Mouse (Mus musculus) embryo, embryonic 11.5 days (tissue): Measurements from ENCODE around the gene Bsn.

ENCODE experiments used
- DNase-seq: peaks from one replicate; pipeline ENCODE4 v3.0.0-alpha.2; 2012; ENCODE audit warnings: low read depth, low spot score

Bsn gene

GRCm38 (mm10) chr9:108125731-108126130, 64.5 kb downstream of the Bsn start:
- DNase-seq: no peak

GRCm38 (mm10) chr9:108123916-108124315, 66.3 kb downstream of the Bsn start:
- no peak for DNase-seq

GRCm38 (mm10) chr9:108121170-108121969, 68.8 kb downstream of the Bsn start:
- DNase-seq: no peak

- no peak for DNase-seq
Measured at GRCm38 (mm10) chr9:108120671-108121070, 69.5 kb downstream of the Bsn start.

GRCm38 (mm10) chr9:108119891-108120411, 70.2 kb downstream of the Bsn start:
- no peak for DNase-seq

- no peak for DNase-seq
Measured at GRCm38 (mm10) chr9:108117143-108117542, 73.0 kb downstream of the Bsn start.

- DNase-seq: no peak
Measured at GRCm38 (mm10) chr9:108115290-108116077, 74.7 kb downstream of the Bsn start.

- DNase-seq: no peak
Measured at GRCm38 (mm10) chr9:108112719-108113340, 77.4 kb downstream of the Bsn start.

GRCm38 (mm10) chr9:108111593-108112121, 78.5 kb downstream of the Bsn start:
- no peak for DNase-seq

- DNase-seq: no peak
Measured at GRCm38 (mm10) chr9:108111101-108111592, 79.0 kb downstream of the Bsn start.

- DNase-seq: no peak
Measured at GRCm38 (mm10) chr9:108110160-108110559, 80.0 kb downstream of the Bsn start.

- DNase-seq: no peak
Measured at GRCm38 (mm10) chr9:108107867-108108266, 82.3 kb downstream of the Bsn start.

GRCm38 (mm10) chr9:108106090-108106489, 84.1 kb downstream of the Bsn start:
- DNase-seq: no peak

GRCm38 (mm10) chr9:108105549-108105863, 84.7 kb downstream of the Bsn start:
- DNase-seq: no peak

- no peak for DNase-seq
Measured at GRCm38 (mm10) chr9:108104766-108105548, 85.2 kb downstream of the Bsn start.

- no peak for DNase-seq
Measured at GRCm38 (mm10) chr9:108099619-108100018, 90.6 kb downstream of the Bsn start.

- no peak for DNase-seq
Measured at GRCm38 (mm10) chr9:108095949-108096712, 94.1 kb downstream of the Bsn start.

GRCm38 (mm10) chr9:108095518-108095917, 94.7 kb downstream of the Bsn start:
- peak; percentile 75 for DNase-seq

- DNase-seq: no peak
Measured at GRCm38 (mm10) chr9:108094998-108095411, 95.2 kb downstream of the Bsn start.
